Mouse (Mus musculus) kidney, adult 10 weeks (tissue): ENCODE measurements around the gene Tdgf1. TPM values are rescaled to one million over a fixed set of nuclear protein-coding genes. Genes with fewer than 3 reads are reported as not detected.

ENCODE experiments used
- polyA plus RNA-seq: library from polyadenylated mRNA; stranded (reverse); fragments of 350-450 nt; fragmentation: Illumina TruSeq; extraction: RNeasy Lipid Tissue Mini Kit (QIAGEN cat#74804); gene quantifications from one replicate; pipeline ENCODE4 v1.2.3, GENCODE M21; 2014; ENCODE audit warnings: low read depth, low replicate concordance

The Tdgf1 gene
- not detected for polyA plus RNA-seq

DNA sequence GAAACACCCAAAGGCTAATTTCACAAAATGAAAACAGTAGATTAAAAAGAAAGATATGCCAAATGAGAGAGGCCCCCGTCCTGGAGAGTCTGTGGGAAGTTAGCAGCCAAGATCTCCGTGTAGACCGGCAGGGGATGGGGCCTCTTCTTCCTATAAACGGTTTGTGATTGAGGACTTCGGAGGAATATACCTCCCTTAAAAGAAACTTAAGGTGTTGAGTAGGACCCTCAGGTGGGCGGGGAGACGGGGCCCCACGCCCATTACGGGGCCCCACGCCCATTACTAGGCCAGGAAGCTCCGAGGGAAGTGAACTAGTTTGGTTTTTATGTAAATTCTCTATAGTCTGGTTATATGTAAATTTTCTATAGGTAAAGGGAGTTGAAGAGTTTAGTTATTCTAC lies at the start of gene Tdgf1:
TSS of gene Tdgf1 (minus strand) at position 233 of the 400 bp plus-strand sequence.

DNA sequence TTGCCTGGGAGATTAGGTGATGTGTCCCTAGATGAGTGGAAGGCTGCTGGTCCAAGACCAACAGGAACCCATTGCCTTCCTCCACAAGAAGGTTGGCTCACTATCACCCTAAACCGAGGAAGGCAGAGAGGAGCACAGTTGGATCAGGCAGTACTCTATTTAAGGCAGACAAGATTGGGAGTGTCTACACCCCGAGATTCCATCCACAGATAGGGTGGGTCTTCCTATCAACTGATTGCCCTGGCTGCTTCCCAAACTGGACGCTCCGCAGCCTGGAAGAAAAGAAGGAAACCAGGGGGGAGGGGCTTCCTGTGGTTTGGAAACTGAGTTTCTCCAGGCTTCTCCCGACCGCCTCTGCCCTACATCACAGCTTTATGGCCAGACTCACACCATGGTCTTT lies 44.2 kb upstream of the Tdgf1 start, which contains the start of gene Rtp3:
TSS of gene Rtp3 (minus strand) at position 380 of the 400 bp plus-strand sequence.

DNA sequence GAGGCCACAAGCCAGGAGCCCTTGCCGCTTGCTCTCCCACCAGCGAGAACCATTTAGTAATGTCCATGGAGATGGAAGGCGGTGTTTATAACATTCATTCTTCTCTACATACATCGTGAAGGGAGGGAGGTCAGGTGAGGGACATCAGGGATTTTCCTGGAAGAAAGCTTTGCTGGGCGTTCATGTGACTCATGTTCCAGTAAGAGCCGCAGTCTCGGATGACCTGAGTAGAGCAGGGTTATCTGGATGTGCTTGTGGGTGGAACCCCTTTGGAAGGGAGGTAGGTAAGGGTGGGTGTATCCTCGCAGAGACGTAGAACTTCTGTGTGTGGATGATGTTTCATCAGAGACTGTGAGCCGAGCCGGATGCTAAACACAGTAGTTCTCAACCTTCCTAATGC lies 5.4 kb upstream of the Tdgf1 start, which contains the start of gene Lrrc2:
TSS of gene Lrrc2 (plus strand) at position 149 of the 400 bp plus-strand sequence.

DNA sequence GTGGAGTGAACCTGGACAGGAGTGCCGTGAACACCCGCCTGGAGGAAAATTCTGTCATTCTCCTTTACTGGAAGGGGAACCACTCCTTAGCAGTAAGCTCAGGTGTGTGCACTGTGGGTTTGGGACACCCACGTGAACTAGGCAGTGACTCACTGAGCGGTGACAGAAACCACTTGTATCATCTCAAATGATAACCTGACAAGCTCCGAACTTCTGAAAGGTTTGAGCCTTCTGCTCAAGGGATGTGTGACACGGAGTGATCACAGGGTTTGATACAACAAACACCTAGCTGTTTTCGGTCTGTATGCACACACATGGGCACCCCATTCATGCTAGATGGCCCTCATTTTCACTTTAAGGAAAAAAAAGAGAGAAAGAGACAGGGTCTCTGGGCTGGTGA lies 29.2 kb downstream of the Tdgf1 start, which contains the start of gene Fam240a:
TSS of gene Fam240a (minus strand) at position 76 of the 400 bp plus-strand sequence.

Other genes with a start within 250 kb of the Tdgf1 start
- gene Myl3, start 204.3 kb downstream of the Tdgf1 start, polyA plus RNA-seq = not detected
- 10.3 TPM for gene Pth1r, start 199.0 kb downstream of the Tdgf1 start, polyA plus RNA-seq
- not detected for gene Prss42, start 148.0 kb downstream of the Tdgf1 start, polyA plus RNA-seq
- not detected for gene Prss44, start 132.2 kb downstream of the Tdgf1 start, polyA plus RNA-seq
- gene Prss43, start 119.5 kb downstream of the Tdgf1 start, polyA plus RNA-seq = not detected
- not detected for gene Prss45, start 111.6 kb downstream of the Tdgf1 start, polyA plus RNA-seq
- gene Prss46, start 101.7 kb downstream of the Tdgf1 start, polyA plus RNA-seq = not detected
- gene Prss50, start 88.2 kb downstream of the Tdgf1 start, polyA plus RNA-seq = not detected
- gene Als2cl, start 66.3 kb downstream of the Tdgf1 start, polyA plus RNA-seq = 2.6 TPM
- gene Tmie, start 66.0 kb downstream of the Tdgf1 start, polyA plus RNA-seq = 4.1 TPM
- gene Fam240a, start 29.3 kb downstream of the Tdgf1 start, polyA plus RNA-seq = not detected
- gene Lrrc2, start 5.4 kb upstream of the Tdgf1 start, polyA plus RNA-seq = not detected
- gene Rtp3, start 44.4 kb upstream of the Tdgf1 start, polyA plus RNA-seq = 3.0 TPM
- 0.36 TPM for gene Ltf, start 73.1 kb upstream of the Tdgf1 start, polyA plus RNA-seq
- gene Ccrl2, start 111.4 kb upstream of the Tdgf1 start, polyA plus RNA-seq = 2.3 TPM
- 39.6 TPM for gene Lrrfip2, start 171.4 kb upstream of the Tdgf1 start, polyA plus RNA-seq